Mouse (Mus musculus) ovary, postnatal 14 days (tissue): ENCODE data around the gene Ctse.
A peak's percentile ranks its signal among the peaks of the same experiment; 100 is the strongest.

Experiments used
- DNase-seq: peaks from one replicate; pipeline ENCODE4 v3.0.0; 2022; ENCODE audit warnings: low spot score

Gene Ctse

GRCm38 (mm10) chr1:131652670-131653443 lies 14.8 kb downstream of the Ctse start:
- no peak for DNase-seq

GRCm38 (mm10) chr1:131655601-131656000 lies 17.5 kb downstream of the Ctse start:
- DNase-seq: no peak

- peak; percentile 79 for DNase-seq
These were observed 19.8 kb downstream of the Ctse start for GRCm38 (mm10) chr1:131657945-131658354.

GRCm38 (mm10) chr1:131659512-131660085 lies 21.5 kb downstream of the Ctse start:
- DNase-seq: no peak

- no peak for DNase-seq
These were observed 22.2 kb downstream of the Ctse start for GRCm38 (mm10) chr1:131660266-131660665.

- DNase-seq: no peak
These were observed 22.8 kb downstream of the Ctse start for GRCm38 (mm10) chr1:131660716-131661472.

- DNase-seq: no peak
These were observed 23.6 kb downstream of the Ctse start for GRCm38 (mm10) chr1:131661749-131662148.

GRCm38 (mm10) chr1:131663286-131663995 lies 25.3 kb downstream of the Ctse start:
- no peak for DNase-seq

GRCm38 (mm10) chr1:131664136-131664535 lies 26.0 kb downstream of the Ctse start:
- DNase-seq: no peak

- DNase-seq: no peak
These were observed 27.8 kb downstream of the Ctse start for GRCm38 (mm10) chr1:131665886-131666285.

GRCm38 (mm10) chr1:131671113-131671512 lies 33.0 kb downstream of the Ctse start:
- no peak for DNase-seq

GRCm38 (mm10) chr1:131672361-131672760 lies 34.3 kb downstream of the Ctse start:
- DNase-seq: no peak

GRCm38 (mm10) chr1:131679644-131680043 lies 41.5 kb downstream of the Ctse start:
- no peak for DNase-seq

GRCm38 (mm10) chr1:131687739-131688138 lies 49.6 kb downstream of the Ctse start:
- no peak for DNase-seq

GRCm38 (mm10) chr1:131688475-131688874 lies 50.4 kb downstream of the Ctse start, which contains the start of gene Rab7b:
Rab7b (plus strand) TSS chr1:131688695.
- DNase-seq: peak; percentile 60

GRCm38 (mm10) chr1:131689016-131689415 lies 50.9 kb downstream of the Ctse start:
- DNase-seq: no peak

- no peak for DNase-seq
These were observed 51.8 kb downstream of the Ctse start for GRCm38 (mm10) chr1:131689899-131690298.

GRCm38 (mm10) chr1:131690435-131690834 lies 52.3 kb downstream of the Ctse start:
- DNase-seq: peak; percentile 37

GRCm38 (mm10) chr1:131691356-131691755 lies 53.2 kb downstream of the Ctse start:
- DNase-seq: no peak

GRCm38 (mm10) chr1:131695308-131695707 lies 57.2 kb downstream of the Ctse start:
- no peak for DNase-seq

- no peak for DNase-seq
These were observed 58.2 kb downstream of the Ctse start for GRCm38 (mm10) chr1:131696325-131696724.

GRCm38 (mm10) chr1:131698770-131699169 lies 60.7 kb downstream of the Ctse start:
- no peak for DNase-seq
